Mouse (Mus musculus): ENCODE measurements around the gene Myo6.

GRCm38 (mm10) chr9:80223989-80224635 is 59.3 kb downstream of the Myo6 start:
- TF ChIP-seq CTCF (IDR thresholded peaks at IDR 0.05; ENCODE audit: extremely low read depth, insufficient read length, insufficient replicate concordance, low read depth, low read length) (no peak), POLR2A (IDR thresholded peaks at IDR 0.05; ENCODE audit: low read depth, low read length) (no peak)
